Comparison of ENCODE assay signal across 14 mouse cellular contexts in the genomic region with DNA sequence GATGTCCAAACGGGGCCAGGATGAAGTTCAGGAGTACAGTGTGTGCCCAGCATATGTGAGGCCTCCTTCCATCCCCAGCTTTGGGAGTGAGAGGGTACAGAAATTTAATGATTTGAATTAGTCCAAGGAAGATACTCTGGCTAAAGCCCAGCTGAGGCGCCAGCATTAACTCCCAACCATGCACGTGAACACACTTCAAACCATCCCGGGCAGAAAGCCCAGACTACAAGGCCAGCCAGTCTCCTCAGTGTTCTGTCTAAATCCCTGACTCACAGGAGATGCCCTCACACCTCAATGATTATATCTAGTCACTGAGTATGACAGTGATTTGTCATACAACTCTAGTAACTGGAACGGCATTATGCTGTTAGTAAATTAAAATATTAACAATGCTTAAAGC. TPM values are rescaled to one million over a fixed set of nuclear protein-coding genes. Genes with fewer than 3 reads are reported as not detected.
DNase-seq lines count a peak whose midpoint lies in the region; ATAC-seq and TF ChIP-seq lines count a peak whose summit lies in the region.
"Had no signal": no experiment of that assay in that cellular context is flagged by ENCODE, and none has a peak within 500 bp of the region (broad histone marks: within the 10 kb centered on the region; RNA-seq: fewer than 3 reads in every experiment).

No protein-coding gene starts in this region.

- no peak for TF ChIP-seq CTCF in layer of hippocampus, adult 2 months (conservative IDR thresholded peaks at IDR 0.05)

- H3K36me3 ChIP-seq in hindbrain, embryonic 14.5 days (replicated peaks; ENCODE audit: control insufficient read depth, insufficient read depth), result no peaks in the 10 kb centered on the region
- no peaks in the 10 kb centered on the region for H3K36me3 ChIP-seq in midbrain, embryonic 11.5 days (ENCODE audit: control insufficient read depth, insufficient read depth, low read length)
- H3K36me3 ChIP-seq: midbrain, embryonic 12.5 days had no signal

- H3K4me1 ChIP-seq in hindbrain, embryonic 14.5 days (replicated peaks; ENCODE audit: control insufficient read depth, insufficient read depth, low read length), result no peaks in the 10 kb centered on the region
- no peaks in the 10 kb centered on the region for H3K4me1 ChIP-seq in midbrain, embryonic 11.5 days (ENCODE audit: control insufficient read depth, insufficient read depth, low read length)
- H3K4me1 ChIP-seq: midbrain, embryonic 12.5 days had no signal

- DNase-seq in layer of hippocampus, postnatal 10 days (ENCODE audit: low spot score in 2 of 2), result peak; percentile 30 to 38
- DNase-seq in layer of hippocampus, adult 2 months (ENCODE audit: low spot score in 2 of 2), result no peak
- peak; percentile 73 to 87 for DNase-seq in adrenal gland, adult (ENCODE audit: inconsistent age in 2 of 2, low spot score in 1 of 2)
- DNase-seq in cerebellum, adult 11 months, result peak; percentile 35
- peak; percentile 76 for DNase-seq in heart, postnatal 4 days
- no peak for DNase-seq in layer of hippocampus, adult 8-10 months (ENCODE audit: low spot score in 2 of 2)
- no peak for DNase-seq in hindbrain, embryonic 14.5 days (ENCODE audit: low spot score)
- DNase-seq in midbrain, embryonic 11.5 days (ENCODE audit: low spot score, missing footprints), result no peak
- DNase-seq: spleen, adult 18-20 months had no signal

- no peaks in the 10 kb centered on the region; the same call in 1 of the 2 replicates for H3K9me3 ChIP-seq in hindbrain, embryonic 14.5 days (ENCODE audit: control insufficient read depth, low read length)
- H3K9me3 ChIP-seq in midbrain, embryonic 11.5 days (ENCODE audit: control insufficient read depth, low read length), result no peaks in the 10 kb centered on the region

- H3K9ac ChIP-seq in hindbrain, embryonic 14.5 days, result no peak overlapping the region
- no peak overlapping the region for H3K9ac ChIP-seq in midbrain, embryonic 11.5 days (ENCODE audit: low read length)
- H3K9ac ChIP-seq: midbrain, embryonic 12.5 days had no signal

- no peak overlapping the region for H3K4me2 ChIP-seq in hindbrain, embryonic 14.5 days (replicated peaks)
- no peak overlapping the region for H3K4me2 ChIP-seq in midbrain, embryonic 11.5 days
- H3K4me2 ChIP-seq: midbrain, embryonic 12.5 days had no signal

- no peak overlapping the region for H3K4me3 ChIP-seq in layer of hippocampus, adult 2 months
- no peak overlapping the region for H3K4me3 ChIP-seq in hindbrain, embryonic 14.5 days (replicated peaks; ENCODE audit: low read length)
- H3K4me3 ChIP-seq in midbrain, embryonic 11.5 days (ENCODE audit: low read depth, low read length), result no peak overlapping the region
- H3K4me3 ChIP-seq: midbrain, embryonic 12.5 days had no signal

- no peak overlapping the region for H3K27ac ChIP-seq in layer of hippocampus, adult 2 months
- no peak overlapping the region for H3K27ac ChIP-seq in hindbrain, embryonic 14.5 days
- H3K27ac ChIP-seq in midbrain, embryonic 11.5 days (ENCODE audit: low read depth, low read length), result no peak overlapping the region
- H3K27ac ChIP-seq: midbrain, embryonic 12.5 days had no signal

- ATAC-seq in hindbrain, embryonic 14.5 days (ENCODE audit: low FRiP score), result no peak
- ATAC-seq in midbrain, embryonic 11.5 days (ENCODE audit: low FRiP score), result no peak

- H3K27me3 ChIP-seq in hindbrain, embryonic 14.5 days (ENCODE audit: control insufficient read depth, insufficient read depth, low read length), result no peaks in the 10 kb centered on the region
- H3K27me3 ChIP-seq in midbrain, embryonic 11.5 days (ENCODE audit: control insufficient read depth, insufficient read depth, low read length), result no peaks in the 10 kb centered on the region
- H3K27me3 ChIP-seq: midbrain, embryonic 12.5 days had no signal

- WGBS in hindbrain, embryonic 14.5 days, result 74% methylated on average over 5 of the region's 5 CpGs
- WGBS in midbrain, embryonic 11.5 days, result 87% methylated on average over 5 of the region's 5 CpGs

RNA-seq across cellular contexts. Expression of gene Ube2d2b, which starts 17.4 kb away (rescaled TPM):
- total RNA-seq in layer of hippocampus, postnatal 10 days (2021), result not detected
- not detected for total RNA-seq in layer of hippocampus, adult 2 months (2021)
- total RNA-seq in heart, postnatal 4 days (2021), result not detected
- not detected for total RNA-seq in layer of hippocampus, adult 8-10 months (2022)
- 0.12 and 0.23 TPM in 2 replicates for polyA plus RNA-seq in hindbrain, embryonic 14.5 days (2014; fragmentation: Nextera tagmentation; extraction: Ambion mirVana)
- polyA plus RNA-seq in midbrain, embryonic 11.5 days (2014; fragmentation: Nextera tagmentation; extraction: Ambion mirVana), result not detected in 2 replicates
- total RNA-seq: gastrocnemius, postnatal 4 days; left cerebral cortex, postnatal 25 days; MEL had no signal
- polyA plus RNA-seq: cortical plate, adult 2 months had no signal

RNA-seq across cellular contexts. Expression of gene Evi5, which starts 27.6 kb away (rescaled TPM):
- total RNA-seq in layer of hippocampus, postnatal 10 days (2021), result 10 to 100 TPM; 72.6 to 79.7 TPM
- total RNA-seq in layer of hippocampus, adult 2 months (2021), result 10 to 100 TPM; 63.2 to 70.7 TPM
- 10 to 100 TPM; 42.9 to 48.2 TPM for total RNA-seq in heart, postnatal 4 days (2021)
- total RNA-seq in layer of hippocampus, adult 8-10 months (2022), result 10 to 100 TPM; 64.9 to 75.5 (median 68.0) TPM
- 49.1 and 53.3 TPM in 2 replicates for polyA plus RNA-seq in hindbrain, embryonic 14.5 days (2014; fragmentation: Nextera tagmentation; extraction: Ambion mirVana)
- 41.3 and 44.2 TPM in 2 replicates for polyA plus RNA-seq in midbrain, embryonic 11.5 days (2014; fragmentation: Nextera tagmentation; extraction: Ambion mirVana)

RNA-seq across cellular contexts. Expression of gene Rpl5, which starts 53.0 kb away (rescaled TPM):
- total RNA-seq in layer of hippocampus, postnatal 10 days (2021), result 100 to 1,000 TPM; 133 to 138 TPM
- total RNA-seq in layer of hippocampus, adult 2 months (2021), result 10 to 100 TPM; 66.6 to 68.7 TPM
- total RNA-seq in heart, postnatal 4 days (2021), result 10 to 100 TPM; 65.4 to 65.5 TPM
- 10 to 100 TPM; 62.0 to 75.5 (median 66.3) TPM for total RNA-seq in layer of hippocampus, adult 8-10 months (2022)
- 52.2 and 62.2 TPM in 2 replicates for polyA plus RNA-seq in hindbrain, embryonic 14.5 days (2014; fragmentation: Nextera tagmentation; extraction: Ambion mirVana)
- 74.7 and 77.4 TPM in 2 replicates for polyA plus RNA-seq in midbrain, embryonic 11.5 days (2014; fragmentation: Nextera tagmentation; extraction: Ambion mirVana)

Comparison
In these comparisons a context has a peak if more than half of its experiments do, and no peak if none do; other contexts are left out.
1. DNase-seq: peak in layer of hippocampus, postnatal 10 days (2 of 2), adrenal gland, adult (2 of 2), cerebellum, adult 11 months (single experiment) and heart, postnatal 4 days (single experiment); none in layer of hippocampus, adult 2 months (0 of 2), layer of hippocampus, adult 8-10 months (0 of 2), hindbrain, embryonic 14.5 days (single experiment) and midbrain, embryonic 11.5 days (single experiment).